Mouse (Mus musculus) B cell, adult (primary cell): ENCODE measurements around the gene Pdcl3. TPM values are rescaled to one million over a fixed set of nuclear protein-coding genes. Genes with fewer than 3 reads are reported as not detected.

Experiments
- total RNA-seq: library from RNA; stranded (reverse); gene quantifications from 4 replicates; pipeline ENCODE4 v1.2.4, GENCODE M21; 2023; ENCODE audit not compliant: inconsistent age

Pdcl3 gene
- 24.7 to 31.6 TPM (median 29.8 TPM) in 4 replicates for total RNA-seq

DNA sequence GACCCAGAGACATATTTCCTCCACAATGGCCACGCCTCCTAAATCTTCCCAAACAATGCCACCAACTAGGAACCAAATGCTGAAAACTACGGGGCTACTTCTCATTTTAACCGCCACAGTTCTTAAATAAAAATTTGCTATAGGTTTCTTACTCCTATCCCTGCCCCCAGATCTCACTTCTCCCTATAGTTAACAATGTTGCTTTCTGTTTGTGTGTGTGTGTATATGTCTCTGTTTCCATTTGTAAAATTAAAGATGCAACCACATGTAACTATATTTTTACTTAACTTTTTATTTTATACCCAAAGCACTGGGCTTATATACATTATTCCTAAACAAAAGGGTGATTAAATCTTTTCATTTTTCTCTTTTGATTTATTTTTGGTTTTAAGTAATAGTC lies at the start of gene Pdcl3:
Gene Pdcl3, plus strand, starts transcription at position 301 of the 400 bp plus-strand sequence.

DNA sequence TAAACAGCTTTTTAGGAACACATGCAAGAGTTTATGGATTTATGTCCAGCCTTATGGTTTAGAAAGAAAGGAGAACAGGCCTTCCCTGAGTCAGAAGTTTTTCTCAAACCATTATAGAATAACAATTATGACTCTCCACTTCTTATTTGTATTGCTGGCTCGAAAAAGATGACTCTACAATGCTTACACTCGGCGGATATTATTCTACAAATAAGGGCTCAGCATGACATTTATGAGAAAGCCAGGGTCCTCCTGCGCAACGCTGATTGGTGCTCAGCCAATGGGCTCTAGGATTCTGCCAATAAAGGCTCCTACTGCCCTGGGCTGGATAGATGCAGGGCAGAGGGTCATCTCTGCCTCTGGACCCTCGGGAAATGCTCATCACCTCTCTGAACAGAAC lies 46.6 kb upstream of the Pdcl3 start, which contains the start of gene Nms:
Gene Nms, plus strand, starts transcription at position 301 of the 400 bp plus-strand sequence.

Other genes starting within 250 kb of the Pdcl3 start
- not detected in 4 replicates for gene Lonrf2, start 148.9 kb upstream of the Pdcl3 start, total RNA-seq
- gene Chst10, start 87.4 kb upstream of the Pdcl3 start, total RNA-seq = 35.1 to 41.4 TPM (median 39.2 TPM) in 4 replicates
- not detected in 4 replicates for gene Nms, start 46.5 kb upstream of the Pdcl3 start, total RNA-seq
- not detected in 4 replicates for gene Npas2, start 208.1 kb downstream of the Pdcl3 start, total RNA-seq